In the genomic region with DNA sequence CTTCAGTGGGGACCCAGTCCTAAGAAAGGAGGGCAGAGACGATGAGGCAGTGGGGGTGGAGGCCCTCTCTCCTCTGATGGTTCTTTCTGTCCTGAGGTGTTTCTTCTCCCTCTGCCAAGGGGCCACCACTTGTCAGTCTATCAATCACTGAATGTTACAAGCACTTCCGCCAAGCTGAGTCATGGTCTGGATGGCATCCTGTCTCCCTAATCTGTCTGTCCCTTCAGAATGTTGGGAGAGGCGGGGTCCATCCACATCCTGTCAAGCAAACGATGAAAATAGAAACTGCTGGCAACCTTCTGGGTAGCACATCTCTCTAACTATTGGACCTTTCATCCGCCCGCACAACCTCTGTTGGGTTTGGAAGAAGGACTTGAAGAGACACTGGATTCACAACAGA, we compare ENCODE assay signal across 18 mouse cellular contexts. TPM values are rescaled to one million over a fixed set of nuclear protein-coding genes. Genes with fewer than 3 reads are reported as not detected.
A peak's percentile ranks its signal among the peaks of the same experiment; 100 is the strongest.
DNase-seq lines count a peak whose midpoint lies in the region; ATAC-seq and TF ChIP-seq lines count a peak whose summit lies in the region.
"Had no signal": no experiment of that assay in that cellular context is flagged by ENCODE, and none has a peak within 500 bp of the region (broad histone marks: within the 10 kb centered on the region; RNA-seq: fewer than 3 reads in every experiment).

No protein-coding gene starts in this region.

- H3K9me3 ChIP-seq in megakaryocyte, embryonic 14.5 days = no peaks in the 10 kb centered on the region
- no peaks in the 10 kb centered on the region for H3K9me3 ChIP-seq in heart, embryonic 11.5 days (replicated peaks; ENCODE audit: control insufficient read depth, low read length)
- no peaks in the 10 kb centered on the region for H3K9me3 ChIP-seq in lung, embryonic 14.5 days (ENCODE audit: low read depth, low read length)
- no peaks in the 10 kb centered on the region for H3K9me3 ChIP-seq in liver, embryonic 12.5 days (replicated peaks)
- H3K9me3 ChIP-seq: embryonic facial prominence, embryonic 13.5 days; forebrain, embryonic 13.5 days; G1E; intestine, embryonic 15.5 days; limb, embryonic 12.5 days had no signal

- H3K27me3 ChIP-seq in megakaryocyte, embryonic 14.5 days (replicated peaks) = peaks cover 60% of the 10 kb centered on the region
- no peaks in the 10 kb centered on the region for H3K27me3 ChIP-seq in heart, embryonic 11.5 days (ENCODE audit: control insufficient read depth, insufficient read depth, low read length)
- H3K27me3 ChIP-seq in lung, embryonic 14.5 days (ENCODE audit: insufficient read depth, low read length) = no peaks in the 10 kb centered on the region
- peaks cover 49% of the 10 kb centered on the region for H3K27me3 ChIP-seq in liver, embryonic 12.5 days (replicated peaks)
- H3K27me3 ChIP-seq: embryonic facial prominence, embryonic 13.5 days; forebrain, embryonic 13.5 days; intestine, embryonic 15.5 days; limb, embryonic 12.5 days had no signal

- TF ChIP-seq CTCF in lung, embryonic 14.5 days (IDR thresholded peaks at IDR 0.05; ENCODE audit: low read depth) = no peak

- 30% methylated on average over 6 of the region's 6 CpGs for WGBS in heart, embryonic 11.5 days (ENCODE audit: insufficient replicate concordance)
- 59% methylated on average over 6 of the region's 6 CpGs for WGBS in lung, embryonic 14.5 days
- 29% methylated on average over 6 of the region's 6 CpGs for WGBS in liver, embryonic 12.5 days (ENCODE audit: insufficient replicate concordance)

- peak overlapping the region; percentile 52 for H3K4me3 ChIP-seq in megakaryocyte, embryonic 14.5 days (replicated peaks)
- H3K4me3 ChIP-seq in heart, embryonic 11.5 days (ENCODE audit: low read depth, low read length) = no peak overlapping the region
- H3K4me3 ChIP-seq in lung, embryonic 14.5 days (ENCODE audit: low read depth, low read length) = no peak overlapping the region
- H3K4me3 ChIP-seq in liver, embryonic 12.5 days = no peak overlapping the region
- H3K4me3 ChIP-seq: embryonic facial prominence, embryonic 13.5 days; forebrain, embryonic 13.5 days; gastrocnemius, adult 2 months; intestine, embryonic 15.5 days; limb, embryonic 12.5 days had no signal

- ATAC-seq in megakaryocyte, adult 5-6 weeks (ENCODE audit: poor library complexity, severe bottlenecking) = no peak
- no peak for ATAC-seq in heart, embryonic 11.5 days (replicated peaks; ENCODE audit: insufficient number of reproducible peaks, low FRiP score, low TSS enrichment)
- ATAC-seq in lung, embryonic 14.5 days (ENCODE audit: insufficient read depth) = no peak
- no peak for ATAC-seq in liver, embryonic 12.5 days
- ATAC-seq: forebrain, embryonic 13.5 days; intestine, embryonic 15.5 days had no signal

- peak; percentile 64 for DNase-seq in lung, embryonic 14.5 days
- no peak for DNase-seq in cerebellum, adult 18-20 months
- DNase-seq in urinary bladder, postnatal 4 days (ENCODE audit: low spot score in 2 of 2) = no peak
- DNase-seq: cerebellum, adult 9-10 months; gastrocnemius, adult 2 months; layer of hippocampus, postnatal 36 days; right cerebral cortex, postnatal 14 days had no signal

- H3K27ac ChIP-seq in heart, embryonic 11.5 days (ENCODE audit: low read depth, low read length) = peak overlapping the region; percentile 79
- no peak overlapping the region for H3K27ac ChIP-seq in lung, embryonic 14.5 days (ENCODE audit: low read depth)
- no peak overlapping the region for H3K27ac ChIP-seq in liver, embryonic 12.5 days
- H3K27ac ChIP-seq: embryonic facial prominence, embryonic 13.5 days; forebrain, embryonic 13.5 days; gastrocnemius, adult 2 months; intestine, embryonic 15.5 days; limb, embryonic 12.5 days; macrophage had no signal

- H3K9ac ChIP-seq in heart, embryonic 11.5 days (ENCODE audit: low read depth, low read length) = 0 out of 2 replicates have a peak overlapping the region, but pooled peaks have one; percentile 49
- H3K9ac ChIP-seq in lung, embryonic 14.5 days = no peak overlapping the region
- H3K9ac ChIP-seq in liver, embryonic 12.5 days = no peak overlapping the region
- H3K9ac ChIP-seq: embryonic facial prominence, embryonic 13.5 days; forebrain, embryonic 13.5 days; intestine, embryonic 15.5 days; limb, embryonic 12.5 days had no signal

- H3K4me2 ChIP-seq in heart, embryonic 11.5 days = peak overlapping the region; percentile 31
- H3K4me2 ChIP-seq in lung, embryonic 14.5 days = no peak overlapping the region
- no peak overlapping the region for H3K4me2 ChIP-seq in liver, embryonic 12.5 days
- H3K4me2 ChIP-seq: embryonic facial prominence, embryonic 13.5 days; forebrain, embryonic 13.5 days; intestine, embryonic 15.5 days; limb, embryonic 12.5 days had no signal

- H3K4me1 ChIP-seq in megakaryocyte, embryonic 14.5 days = peaks cover 70% of the 10 kb centered on the region
- peaks cover 66% of the 10 kb centered on the region for H3K4me1 ChIP-seq in heart, embryonic 11.5 days (ENCODE audit: control insufficient read depth, insufficient read depth, low read length)
- H3K4me1 ChIP-seq in lung, embryonic 14.5 days (ENCODE audit: insufficient read depth) = no peaks in the 10 kb centered on the region
- H3K4me1 ChIP-seq in liver, embryonic 12.5 days = peaks cover 12% of the 10 kb centered on the region
- H3K4me1 ChIP-seq: embryonic facial prominence, embryonic 13.5 days; intestine, embryonic 15.5 days had no signal

- no peaks in the 10 kb centered on the region for H3K36me3 ChIP-seq in megakaryocyte, embryonic 14.5 days (replicated peaks; ENCODE audit: low read length)
- H3K36me3 ChIP-seq in heart, embryonic 11.5 days (ENCODE audit: control insufficient read depth, insufficient read depth, low read length) = no peaks in the 10 kb centered on the region; the same call in 1 of the 2 replicates
- no peaks in the 10 kb centered on the region for H3K36me3 ChIP-seq in lung, embryonic 14.5 days (ENCODE audit: insufficient read depth)
- H3K36me3 ChIP-seq in liver, embryonic 12.5 days = no peaks in the 10 kb centered on the region
- H3K36me3 ChIP-seq: embryonic facial prominence, embryonic 13.5 days; G1E; intestine, embryonic 15.5 days; limb, embryonic 12.5 days had no signal

RNA-seq across cellular contexts. Expression of gene Tnnt2, which starts 8.3 kb away (rescaled TPM):
- 0.59 TPM in 1 of 2 replicates, not detected in the other for polyA plus RNA-seq in megakaryocyte, embryonic 14.5 days (2012; ENCODE audit: insufficient read depth, low replicate concordance)
- total RNA-seq in megakaryocyte, adult 5-6 weeks (2015) = not detected in 2 replicates
- not detected in 2 replicates for total RNA-seq in megakaryocyte, adult 5-6 weeks (2017)
- polyA plus RNA-seq in heart, embryonic 11.5 days (2014; fragmentation: Nextera tagmentation; extraction: Ambion mirVana) = 3,916 and 3,947 TPM in 2 replicates
- 6.0 and 57.2 TPM in 2 replicates for polyA plus RNA-seq in lung, embryonic 14.5 days (2014; fragmentation: Nextera tagmentation; extraction: Ambion mirVana)
- 1.5 and 3.3 TPM in 2 replicates for polyA plus RNA-seq in liver, embryonic 12.5 days (2016; fragmentation: Nextera tagmentation; extraction: Ambion mirVana)
- total RNA-seq: neutrophil, adult 5-6 weeks had no signal
- polyA plus RNA-seq: G1E, macrophage had no signal

RNA-seq across cellular contexts. Expression of gene Lad1, which starts 26.1 kb away (rescaled TPM):
- polyA plus RNA-seq in megakaryocyte, embryonic 14.5 days (2012; ENCODE audit: insufficient read depth, low replicate concordance) = 0.07 TPM in 1 of 2 replicates, not detected in the other
- total RNA-seq in megakaryocyte, adult 5-6 weeks (2015) = not detected in 2 replicates
- not detected in 2 replicates for total RNA-seq in megakaryocyte, adult 5-6 weeks (2017)
- polyA plus RNA-seq in heart, embryonic 11.5 days (2014; fragmentation: Nextera tagmentation; extraction: Ambion mirVana) = 2.3 and 3.1 TPM in 2 replicates
- polyA plus RNA-seq in lung, embryonic 14.5 days (2014; fragmentation: Nextera tagmentation; extraction: Ambion mirVana) = 14.4 and 14.5 TPM in 2 replicates
- polyA plus RNA-seq in liver, embryonic 12.5 days (2016; fragmentation: Nextera tagmentation; extraction: Ambion mirVana) = 0.26 and 0.79 TPM in 2 replicates
- total RNA-seq: gastrocnemius, adult 2 months had no signal
- polyA plus RNA-seq: G1E had no signal

Comparison
In these comparisons a context has a peak if more than half of its experiments do, and no peak if none do; other contexts are left out.
1. RNA of gene Tnnt2, which starts 8.3 kb away (polyA plus RNA-seq): 3,916 to 3,947 TPM in heart, embryonic 11.5 days; 6.0 to 57.2 TPM in lung, embryonic 14.5 days, 1.5 to 3.3 TPM in liver, embryonic 12.5 days and 0.59 TPM in megakaryocyte, embryonic 14.5 days; every median in the first group is over 10 times any median in the second.